Mouse (Mus musculus) left cerebral cortex, adult 8-10 months (tissue): ENCODE measurements at regions not wholly inside any gene's neighbourhood (a gene's known extent, or its start where the extent isn't known, plus 50 kb on each side); places are given as distances from the start of the nearest gene placed in this dataset.

Experiments used
- DNase-seq, 2 experiments: peaks; one replicate each; pipeline ENCODE4 v3.0.0; 2022; ENCODE audit warnings: low spot score in 2 of 2

- DNase-seq, result peak; percentile 52 to 60
Observed at GRCm38 (mm10) chr10:81996742-81997536, 51.0 kb upstream of the Zfp873 start.
